Mouse (Mus musculus) right cerebral cortex, postnatal 4 days (tissue): ENCODE measurements around the gene Gch1.
"Not testable (repeated sequence)": the region's sequence is repeated elsewhere in the genome, so short reads cannot be mapped to it uniquely, and the experiment has no call there.

Source experiments
- DNase-seq: peaks from one replicate; pipeline ENCODE4 v3.0.0-alpha.2; 2022

Gch1 gene

DNA sequence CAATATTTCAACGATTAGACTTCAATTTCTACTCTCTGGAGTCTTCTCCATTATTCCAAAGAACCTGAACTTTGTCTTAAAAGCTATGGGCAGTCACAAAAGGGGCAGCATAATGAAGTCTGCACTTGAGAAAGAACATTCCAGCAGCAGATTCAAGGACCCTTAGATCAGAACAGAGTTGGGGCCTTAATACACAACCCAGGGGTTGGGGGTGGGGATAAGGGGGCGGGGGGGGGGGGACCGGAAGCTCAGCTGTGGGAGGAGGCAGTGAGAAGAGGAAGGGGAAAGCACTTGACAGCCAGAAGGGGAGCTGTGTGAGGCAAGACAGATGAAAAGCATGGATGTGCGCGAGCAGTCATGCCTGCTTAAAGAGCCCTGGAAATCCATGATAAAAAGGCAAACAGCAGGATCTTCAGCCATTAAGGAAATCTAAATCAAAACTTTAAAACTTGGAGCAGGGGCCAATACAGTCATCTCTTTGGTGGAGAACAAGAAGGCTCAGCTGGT is 27.2 kb downstream of the Gch1 start:
- DNase-seq, result no peak

- DNase-seq, result no peak
These were observed 29.1 kb downstream of the Gch1 start for GRCm38 (mm10) chr14:47160051-47160640.

GRCm38 (mm10) chr14:47154303-47154702 is 34.9 kb downstream of the Gch1 start:
- DNase-seq, result no peak

GRCm38 (mm10) chr14:47151306-47151705 is 37.9 kb downstream of the Gch1 start:
- no peak for DNase-seq

DNA sequence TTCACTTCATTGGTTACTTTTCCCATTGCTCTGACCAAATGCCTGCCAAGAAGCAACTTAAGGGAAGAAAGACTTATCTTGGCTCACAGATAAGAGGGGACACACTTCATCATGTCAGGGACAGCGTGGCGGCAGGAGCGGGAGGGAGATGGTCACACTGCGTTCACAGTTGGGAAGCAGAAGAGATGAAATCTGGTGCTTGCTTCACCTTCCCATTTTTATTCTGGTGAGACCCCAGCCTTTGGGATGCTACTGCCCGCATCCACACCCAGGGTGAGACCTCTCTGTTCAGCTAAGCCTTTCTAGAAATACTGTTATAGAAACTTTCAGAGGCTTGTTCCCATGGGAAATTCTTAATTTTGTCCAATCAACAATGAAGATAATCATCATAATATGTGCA is 44.9 kb downstream of the Gch1 start:
- DNase-seq, result no peak

- no peak for DNase-seq
These were observed 50.4 kb downstream of the Gch1 start for GRCm38 (mm10) chr14:47138853-47139252.

GRCm38 (mm10) chr14:47136637-47137036 is 52.6 kb downstream of the Gch1 start:
- no peak for DNase-seq

DNA sequence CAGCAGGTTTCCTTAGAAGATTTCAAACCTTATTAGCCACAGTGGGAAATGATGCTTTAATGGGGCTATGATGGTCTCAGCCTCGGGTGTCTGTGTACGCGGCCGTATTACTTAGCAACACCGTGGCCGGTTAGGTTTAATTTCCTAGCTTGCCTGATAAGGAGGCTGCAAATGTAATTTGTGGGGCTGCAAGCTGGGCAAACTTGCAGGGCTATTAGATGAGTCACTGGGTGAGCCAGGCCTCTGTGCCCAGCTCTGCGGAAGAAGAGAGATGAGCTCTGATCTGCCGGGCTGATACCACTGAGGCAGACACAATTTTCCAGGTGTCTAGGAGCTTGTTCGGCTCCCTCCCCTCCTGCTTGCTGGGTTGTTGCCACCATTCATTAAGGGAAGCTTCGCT is 55.3 kb downstream of the Gch1 start:
- no peak for DNase-seq

GRCm38 (mm10) chr14:47127987-47128386 is 61.2 kb downstream of the Gch1 start:
- no peak for DNase-seq

DNA sequence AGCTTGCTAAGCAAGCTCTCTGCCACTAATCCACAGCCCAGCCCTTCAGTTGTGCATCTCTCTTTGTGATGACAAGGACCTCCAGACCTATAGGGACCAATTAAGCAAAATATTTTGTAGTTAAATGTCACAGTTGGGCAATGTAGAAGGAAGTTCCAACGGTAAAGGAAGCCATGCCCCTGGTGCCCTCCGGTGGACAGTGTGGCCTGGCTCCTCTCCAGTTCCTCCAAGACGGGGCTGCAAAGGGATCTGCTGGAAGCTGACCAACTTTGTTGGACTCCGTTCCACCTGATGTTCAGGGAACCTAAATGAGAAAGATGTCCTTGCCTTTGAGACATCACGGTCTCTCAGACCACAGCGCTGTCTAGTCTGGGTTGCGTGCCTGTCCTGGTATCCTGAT is 71.7 kb downstream of the Gch1 start:
- DNase-seq, result no peak

DNA sequence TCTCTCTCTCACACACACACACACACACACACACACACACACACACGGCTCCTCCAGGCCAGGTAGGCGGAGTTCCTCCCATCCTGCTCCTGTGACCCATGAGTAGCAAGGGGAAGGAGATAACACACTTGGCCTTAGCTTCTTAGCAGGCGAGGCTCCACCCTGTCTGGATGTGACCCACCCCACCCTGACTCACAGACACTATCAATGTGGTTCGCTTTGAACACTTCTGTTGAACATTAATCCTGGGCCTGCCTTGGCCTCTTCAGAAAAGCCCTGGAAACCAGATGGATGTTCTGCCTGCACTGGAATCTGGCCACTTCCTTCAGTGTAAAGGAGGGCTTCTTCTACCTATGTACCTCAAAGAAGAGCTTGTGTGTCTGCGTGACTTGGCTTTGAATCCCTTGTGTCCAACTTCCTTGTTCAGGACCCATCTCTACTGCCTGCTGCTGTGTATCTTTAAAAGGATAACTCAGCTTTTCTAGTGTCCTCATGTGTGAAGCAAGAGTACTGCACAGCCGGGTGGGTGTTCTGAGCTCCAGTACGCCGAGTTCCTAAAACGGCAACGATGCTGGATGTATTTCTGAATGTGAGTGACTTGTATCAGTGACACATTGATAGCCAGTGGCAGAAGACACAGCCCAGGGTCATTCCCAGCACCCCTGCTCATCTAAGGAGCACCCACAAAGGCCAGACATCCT is 73.0 kb downstream of the Gch1 start:
- DNase-seq, result no peak

GRCm38 (mm10) chr14:47115154-47115553 is 74.1 kb downstream of the Gch1 start:
- DNase-seq, result no peak

DNA sequence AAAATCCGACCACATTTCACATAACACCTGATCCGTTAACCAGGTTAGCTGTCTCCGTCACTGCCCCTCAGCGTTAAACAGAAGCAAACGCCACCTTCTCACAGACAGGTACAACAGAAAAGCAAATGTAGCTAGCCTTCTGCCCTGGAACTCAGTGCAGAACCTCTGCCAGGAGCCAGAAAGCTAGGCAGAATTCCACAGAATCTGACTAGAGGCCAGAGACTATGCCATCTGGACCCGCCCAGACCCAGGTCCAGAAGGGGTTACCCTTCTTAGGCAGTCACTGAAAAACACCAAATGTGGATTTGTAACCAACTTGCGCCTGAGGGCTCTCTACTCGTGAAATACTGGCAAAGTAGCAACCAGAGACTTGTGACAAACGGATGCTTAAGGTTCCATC is 77.9 kb downstream of the Gch1 start:
- DNase-seq, result no peak

- not testable (repeated sequence) for DNase-seq
These were observed 78.8 kb downstream of the Gch1 start for GRCm38 (mm10) chr14:47110391-47110790.

DNA sequence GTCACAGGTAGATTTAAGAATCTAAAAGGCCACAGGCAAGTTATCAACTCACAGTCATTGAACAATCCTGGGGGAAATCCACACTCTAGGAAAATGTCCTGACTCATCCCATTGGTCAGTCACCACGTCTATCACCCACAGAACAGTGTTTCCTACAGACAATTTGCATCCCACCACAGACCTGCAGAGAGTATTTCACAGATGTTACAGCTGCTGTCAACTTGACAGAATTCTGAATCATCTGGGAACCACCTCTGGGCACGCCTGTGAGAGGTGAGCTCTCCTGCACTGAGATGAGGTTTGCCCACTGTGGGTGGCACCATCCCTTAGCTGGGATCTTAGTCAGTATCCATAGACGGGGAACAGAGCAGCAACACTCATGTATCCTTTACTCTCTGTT is 81.8 kb downstream of the Gch1 start:
- DNase-seq, result no peak

GRCm38 (mm10) chr14:47105755-47106154 is 83.5 kb downstream of the Gch1 start:
- no peak for DNase-seq

- DNase-seq, result no peak
These were observed 84.0 kb downstream of the Gch1 start for GRCm38 (mm10) chr14:47105174-47105557.

DNA sequence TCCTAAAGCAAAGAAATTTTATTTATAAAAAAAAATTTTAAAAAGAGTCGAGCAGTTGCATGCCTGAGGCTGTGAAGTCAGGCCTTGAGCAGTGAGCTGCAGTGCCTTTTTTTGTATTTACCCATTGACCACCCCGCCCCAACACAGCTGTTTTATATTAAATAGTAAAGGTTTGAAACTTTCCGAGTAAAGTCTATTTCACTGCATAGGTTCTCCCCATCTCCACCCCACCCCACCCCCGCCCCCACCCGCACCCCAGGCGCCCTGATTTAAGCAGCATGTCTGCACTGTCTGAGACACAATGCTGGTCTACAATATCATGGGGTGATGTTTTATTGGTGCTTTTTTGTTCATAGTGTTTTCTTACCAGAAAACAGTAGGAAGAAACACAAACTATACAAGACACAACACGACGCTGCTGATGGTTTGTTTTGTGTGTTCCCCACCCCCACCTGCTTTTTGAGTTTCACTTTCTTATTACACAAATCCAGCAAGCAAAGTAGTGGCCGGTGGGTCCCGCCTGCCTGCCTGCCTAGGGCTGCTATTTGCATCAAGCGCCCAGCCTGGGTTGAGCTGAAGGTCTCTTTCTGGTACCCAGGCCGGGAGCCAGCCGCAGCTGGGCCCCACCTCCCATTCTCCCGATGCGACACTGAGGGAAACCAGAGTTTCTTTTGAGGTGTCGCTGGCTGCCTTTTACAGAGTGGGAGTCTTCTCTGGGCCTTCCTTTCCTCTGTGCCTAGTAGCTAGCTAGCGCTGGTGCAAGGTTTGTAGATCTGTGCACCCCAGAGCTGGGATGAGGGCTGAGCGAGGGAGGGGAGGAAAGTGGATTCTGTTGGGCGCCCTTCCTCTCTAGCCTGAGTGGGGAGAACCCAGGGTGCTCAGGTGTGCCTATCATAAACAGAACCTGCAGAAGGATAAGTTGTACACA is 84.7 kb downstream of the Gch1 start:
- DNase-seq, result no peak
